Mouse (Mus musculus) fibroblast of lung, adult 2 months (primary cell): Measurements from ENCODE around the gene Hmgcl.
"Not testable (repeated sequence)": the region's sequence is repeated elsewhere in the genome, so short reads cannot be mapped to it uniquely, and the experiment has no call there.

Source experiments
- DNase-seq: peaks from one replicate; pipeline ENCODE4 v3.0.0-alpha.2; 2011; ENCODE audit warnings: low read depth

Gene Hmgcl

GRCm38 (mm10) chr4:135961709-135962108 lies 15.5 kb downstream of the Hmgcl start:
- DNase-seq = no peak

GRCm38 (mm10) chr4:135962198-135962597 lies 15.9 kb downstream of the Hmgcl start:
- DNase-seq = no peak

GRCm38 (mm10) chr4:135962946-135963345 lies 16.7 kb downstream of the Hmgcl start:
- DNase-seq = no peak

GRCm38 (mm10) chr4:135963457-135964193 lies 17.4 kb downstream of the Hmgcl start, which contains the start of gene Gale:
Gale (plus strand) TSS chr4:135963727.
- peak; percentile 91 for DNase-seq

GRCm38 (mm10) chr4:135964426-135964825 lies 18.2 kb downstream of the Hmgcl start:
- DNase-seq = peak; percentile 75

GRCm38 (mm10) chr4:135965113-135965512 lies 18.9 kb downstream of the Hmgcl start:
- no peak for DNase-seq

- no peak for DNase-seq
These were observed 20.0 kb downstream of the Hmgcl start for GRCm38 (mm10) chr4:135966283-135966682.

- DNase-seq = no peak
These were observed 21.0 kb downstream of the Hmgcl start for GRCm38 (mm10) chr4:135967086-135967760.

GRCm38 (mm10) chr4:135968271-135968869 lies 22.1 kb downstream of the Hmgcl start:
- DNase-seq = no peak

- DNase-seq = no peak
These were observed 23.0 kb downstream of the Hmgcl start for GRCm38 (mm10) chr4:135969070-135969750.

GRCm38 (mm10) chr4:135970585-135970984 lies 24.3 kb downstream of the Hmgcl start:
- no peak for DNase-seq

GRCm38 (mm10) chr4:135971805-135972555 lies 25.7 kb downstream of the Hmgcl start:
- DNase-seq = no peak

GRCm38 (mm10) chr4:135972556-135972906 lies 26.3 kb downstream of the Hmgcl start, which contains the start of gene Lypla2:
Lypla2 (minus strand) TSS chr4:135972626.
- no peak for DNase-seq

- DNase-seq = no peak
These were observed 26.9 kb downstream of the Hmgcl start for GRCm38 (mm10) chr4:135972911-135973811.

- no peak for DNase-seq
These were observed 29.9 kb downstream of the Hmgcl start for GRCm38 (mm10) chr4:135976146-135976545.

- not testable (repeated sequence) for DNase-seq
These were observed 34.0 kb downstream of the Hmgcl start for GRCm38 (mm10) chr4:135980223-135980622.

- DNase-seq = no peak
These were observed 35.3 kb downstream of the Hmgcl start for GRCm38 (mm10) chr4:135981524-135982063.

- DNase-seq = no peak
These were observed 38.3 kb downstream of the Hmgcl start for GRCm38 (mm10) chr4:135984556-135984955.

GRCm38 (mm10) chr4:135985193-135985592 lies 38.9 kb downstream of the Hmgcl start:
- DNase-seq = no peak

- no peak for DNase-seq
These were observed 39.5 kb downstream of the Hmgcl start for GRCm38 (mm10) chr4:135985769-135986168.
